In genomic region chr5:112238781-112239482, GRCm38 (mm10) we compare ENCODE assay signal across 14 mouse cellular contexts. TPM values are rescaled to one million over a fixed set of nuclear protein-coding genes. Genes with fewer than 3 reads are reported as not detected.
DNase-seq lines count a peak whose midpoint lies in the region; ATAC-seq and TF ChIP-seq lines count a peak whose summit lies in the region.
"Had no signal": no experiment of that assay in that cellular context is flagged by ENCODE, and none has a peak within 500 bp of the region (broad histone marks: within the 10 kb centered on the region; RNA-seq: fewer than 3 reads in every experiment).

No protein-coding gene starts in this region.

- no peak overlapping the region for H3K4me2 ChIP-seq in hindbrain, embryonic 11.5 days (replicated peaks; ENCODE audit: low read depth, low read length)
- peak overlapping the region; percentile 3; the same call in 1 of the 2 replicates for H3K4me2 ChIP-seq in midbrain, embryonic 13.5 days (replicated peaks)
- H3K4me2 ChIP-seq: heart, embryonic 11.5 days had no signal

- H3K9ac ChIP-seq in hindbrain, embryonic 11.5 days (ENCODE audit: low read depth, low read length) = no peak overlapping the region
- no peak overlapping the region for H3K9ac ChIP-seq in midbrain, embryonic 13.5 days (replicated peaks)
- H3K9ac ChIP-seq: liver, postnatal 0 days had no signal

- no peaks in the 10 kb centered on the region for H3K9me3 ChIP-seq in hindbrain, embryonic 11.5 days (ENCODE audit: control insufficient read depth, low read length)
- H3K9me3 ChIP-seq in midbrain, embryonic 13.5 days = no peaks in the 10 kb centered on the region
- H3K9me3 ChIP-seq: limb, embryonic 10.5 days had no signal

- peak overlapping the region; percentile 84 for H3K27ac ChIP-seq in layer of hippocampus, adult 2 months
- H3K27ac ChIP-seq in hindbrain, embryonic 11.5 days (ENCODE audit: low read depth, low read length) = peak overlapping the region; percentile 98
- peak overlapping the region; percentile 98 for H3K27ac ChIP-seq in midbrain, embryonic 13.5 days
- H3K27ac ChIP-seq: limb, embryonic 10.5 days had no signal

- TF ChIP-seq CTCF in layer of hippocampus, adult 2 months (conservative IDR thresholded peaks at IDR 0.05) = no peak

- H3K27me3 ChIP-seq in hindbrain, embryonic 11.5 days (ENCODE audit: control insufficient read depth, insufficient read depth, low read length) = no peaks in the 10 kb centered on the region
- no peaks in the 10 kb centered on the region for H3K27me3 ChIP-seq in midbrain, embryonic 13.5 days

- H3K36me3 ChIP-seq in hindbrain, embryonic 11.5 days (ENCODE audit: control insufficient read depth, insufficient read depth, low read length) = no peaks in the 10 kb centered on the region
- H3K36me3 ChIP-seq in midbrain, embryonic 13.5 days = no peaks in the 10 kb centered on the region
- H3K36me3 ChIP-seq: limb, embryonic 10.5 days had no signal

- H3K4me3 ChIP-seq in layer of hippocampus, adult 2 months = no peak overlapping the region
- no peak overlapping the region for H3K4me3 ChIP-seq in hindbrain, embryonic 11.5 days (ENCODE audit: low read depth, low read length)
- H3K4me3 ChIP-seq in midbrain, embryonic 13.5 days (replicated peaks) = no peak overlapping the region
- H3K4me3 ChIP-seq: limb, embryonic 10.5 days had no signal

- no peak for DNase-seq in layer of hippocampus, adult 2 months (ENCODE audit: low spot score in 2 of 2)
- no peak for DNase-seq in layer of hippocampus, adult 8-10 months (ENCODE audit: low spot score in 2 of 2)
- DNase-seq in hindbrain, embryonic 11.5 days (ENCODE audit: low spot score) = peak; percentile 71
- peak; percentile 76 for DNase-seq in retina, embryonic 14.5 days (ENCODE audit: low spot score)
- no peak for DNase-seq in T-cell, adult 2 months (ENCODE audit: low spot score)
- DNase-seq in lung, adult 18-20 months = no peak
- DNase-seq in gastrocnemius, postnatal 10 days = no peak
- DNase-seq: cerebellum, adult 8-10 months; liver, postnatal 0 days had no signal

- peaks cover 18% of the 10 kb centered on the region for H3K4me1 ChIP-seq in hindbrain, embryonic 11.5 days (replicated peaks; ENCODE audit: control insufficient read depth, insufficient read depth, low read length)
- peaks cover 54% of the 10 kb centered on the region for H3K4me1 ChIP-seq in midbrain, embryonic 13.5 days (replicated peaks)

- peak; percentile 41 for ATAC-seq in hindbrain, embryonic 11.5 days (ENCODE audit: low FRiP score)
- ATAC-seq in midbrain, embryonic 13.5 days = peak; percentile 49
- ATAC-seq: liver, postnatal 0 days had no signal

- 55% methylated on average over 3 of the region's 3 CpGs for WGBS in hindbrain, embryonic 11.5 days
- 51% methylated on average over 3 of the region's 3 CpGs for WGBS in midbrain, embryonic 13.5 days

RNA-seq across cellular contexts. Expression of gene Cryba4, which starts 13.4 kb away (rescaled TPM):
- total RNA-seq in layer of hippocampus, adult 2 months (2021) = 1 to 10 TPM; 1.0 to 1.5 TPM
- total RNA-seq in layer of hippocampus, adult 8-10 months (2022) = 1 to 10 TPM; 1.1 to 1.7 (median 1.3) TPM
- 1.4 and 1.9 TPM in 2 replicates for polyA plus RNA-seq in hindbrain, embryonic 11.5 days (2014; fragmentation: Nextera tagmentation; extraction: Ambion mirVana)
- 1.6 and 1.7 TPM in 2 replicates for polyA plus RNA-seq in midbrain, embryonic 13.5 days (2015; fragmentation: Nextera tagmentation; extraction: Ambion mirVana)
- under 1 TPM; 0.33 to 0.61 TPM for total RNA-seq in gastrocnemius, postnatal 10 days (2021)
- total RNA-seq: hematopoietic stem cell, adult 5-6 weeks had no signal

RNA-seq across cellular contexts. Expression of gene Crybb1, which starts 16.7 kb away (rescaled TPM):
- 1 to 10 TPM; 6.4 to 7.8 TPM for total RNA-seq in layer of hippocampus, adult 2 months (2021)
- 1 to 10 TPM; 3.5 to 6.2 (median 4.4) TPM for total RNA-seq in layer of hippocampus, adult 8-10 months (2022)
- 0.59 and 0.88 TPM in 2 replicates for polyA plus RNA-seq in hindbrain, embryonic 11.5 days (2014; fragmentation: Nextera tagmentation; extraction: Ambion mirVana)
- polyA plus RNA-seq in midbrain, embryonic 13.5 days (2015; fragmentation: Nextera tagmentation; extraction: Ambion mirVana) = 2.7 and 3.3 TPM in 2 replicates
- 1 to 10 TPM; 1.4 to 1.7 TPM for total RNA-seq in gastrocnemius, postnatal 10 days (2021)
- total RNA-seq: hematopoietic stem cell, adult 5-6 weeks had no signal
- polyA plus RNA-seq: heart, embryonic 11.5 days; limb, embryonic 10.5 days; urinary bladder, adult 2 months had no signal

RNA-seq across cellular contexts. Expression of gene Tpst2, which starts 37.6 kb away (rescaled TPM):
- total RNA-seq in layer of hippocampus, adult 2 months (2021) = 10 to 100 TPM; 45.3 to 45.4 TPM
- 10 to 100 TPM; 33.0 to 49.0 (median 39.5) TPM for total RNA-seq in layer of hippocampus, adult 8-10 months (2022)
- 27.0 and 32.3 TPM in 2 replicates for polyA plus RNA-seq in hindbrain, embryonic 11.5 days (2014; fragmentation: Nextera tagmentation; extraction: Ambion mirVana)
- polyA plus RNA-seq in midbrain, embryonic 13.5 days (2015; fragmentation: Nextera tagmentation; extraction: Ambion mirVana) = 24.4 and 25.4 TPM in 2 replicates
- total RNA-seq in gastrocnemius, postnatal 10 days (2021) = 10 to 100 TPM; 21.5 to 23.6 TPM

Comparison
In these comparisons a context has a peak if more than half of its experiments do, and no peak if none do; other contexts are left out.
1. DNase-seq: peak in hindbrain, embryonic 11.5 days (single experiment) and retina, embryonic 14.5 days (single experiment); none in layer of hippocampus, adult 2 months (0 of 2), layer of hippocampus, adult 8-10 months (0 of 2), T-cell, adult 2 months (single experiment), lung, adult 18-20 months (0 of 2) and gastrocnemius, postnatal 10 days (single experiment).
2. Peak in every context shown above with its lines, with median percentiles within 50 percentile points of each other: H3K27ac ChIP-seq.